Mouse (Mus musculus) gonadal fat pad, adult 2 months (tissue): Measurements from ENCODE around the gene Nr4a1. TPM values are rescaled to one million over a fixed set of nuclear protein-coding genes. Genes with fewer than 3 reads are reported as not detected.

Experiments used
- DNase-seq: peaks from one replicate; pipeline ENCODE4 v3.0.0-alpha.2; 2012; ENCODE audit warnings: low read depth
- polyA plus RNA-seq: library from polyadenylated mRNA; depleted of rRNA; stranded (reverse); fragments of >200 nt; gene quantifications from 2 replicates; pipeline ENCODE4 v1.2.3, GENCODE M21; 2012

Nr4a1 gene
- polyA plus RNA-seq, 1 experiment = 18.2 TPM

DNA sequence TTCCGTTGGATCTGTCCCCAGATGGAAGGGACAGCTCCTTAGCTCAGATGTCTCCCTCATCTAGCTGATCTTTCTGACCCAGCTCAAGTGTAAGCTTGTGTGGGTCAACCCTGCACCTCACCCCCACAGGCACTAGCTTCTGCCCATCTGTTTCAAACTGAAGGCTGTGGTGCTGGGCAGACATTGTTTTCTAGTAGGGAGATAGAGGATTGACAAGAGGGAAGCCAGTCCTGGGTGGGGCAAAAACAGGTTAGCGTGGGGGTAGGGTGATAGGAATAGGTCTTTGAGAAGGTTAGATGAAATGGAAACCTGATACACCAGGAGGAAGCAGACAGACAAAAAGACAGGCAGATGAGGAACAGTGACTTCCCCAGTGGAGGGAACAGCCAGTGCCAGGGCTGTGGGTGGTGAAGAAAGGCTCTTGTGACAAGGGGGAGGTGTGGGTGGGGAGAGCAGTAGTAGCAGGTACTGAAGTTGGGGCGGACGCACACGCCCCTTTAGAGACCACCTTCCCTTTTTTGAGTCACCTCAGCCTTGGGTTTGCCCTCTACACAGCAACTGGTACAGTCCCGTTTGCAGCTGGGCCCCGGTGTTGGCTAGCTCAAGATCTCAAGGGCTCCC lies 1.9 kb downstream of the Nr4a1 start:
- no peak for DNase-seq

DNA sequence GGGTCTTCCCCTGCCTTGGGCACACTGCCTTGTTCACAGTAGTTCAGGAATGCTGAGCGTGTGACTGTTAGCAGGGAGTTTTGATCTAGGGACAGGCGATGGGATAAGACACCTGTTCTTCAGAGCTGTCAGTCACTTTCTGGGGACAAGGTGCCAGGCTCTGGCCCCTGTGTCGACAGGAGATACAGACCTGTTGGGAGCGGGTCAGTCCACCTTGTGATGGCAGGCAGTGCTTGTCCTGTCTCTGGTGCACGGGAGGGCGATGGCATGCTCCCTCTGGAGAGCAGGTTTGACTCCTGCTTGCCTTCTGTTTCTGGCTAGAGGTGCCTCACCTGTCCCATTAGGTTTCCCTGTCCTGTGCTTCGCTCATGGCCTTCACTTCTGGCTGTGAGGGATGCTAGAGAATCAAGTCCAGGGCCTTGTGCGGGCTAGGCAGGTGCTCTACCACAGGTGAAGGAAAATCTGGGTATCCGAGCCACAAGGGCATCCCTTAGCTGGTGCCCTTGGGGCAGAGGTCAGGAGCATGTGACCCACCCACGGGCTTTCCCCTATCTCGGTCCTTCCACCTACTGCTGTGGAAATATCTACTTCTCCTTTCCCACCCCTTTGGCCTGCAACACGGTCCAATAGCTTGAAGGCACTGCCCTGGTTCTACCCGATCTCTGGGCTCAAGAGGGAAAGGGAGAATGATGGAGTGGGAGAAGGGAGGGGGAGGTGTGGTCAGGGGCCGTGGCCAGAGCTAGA lies 2.6 kb downstream of the Nr4a1 start:
- no peak for DNase-seq

DNA sequence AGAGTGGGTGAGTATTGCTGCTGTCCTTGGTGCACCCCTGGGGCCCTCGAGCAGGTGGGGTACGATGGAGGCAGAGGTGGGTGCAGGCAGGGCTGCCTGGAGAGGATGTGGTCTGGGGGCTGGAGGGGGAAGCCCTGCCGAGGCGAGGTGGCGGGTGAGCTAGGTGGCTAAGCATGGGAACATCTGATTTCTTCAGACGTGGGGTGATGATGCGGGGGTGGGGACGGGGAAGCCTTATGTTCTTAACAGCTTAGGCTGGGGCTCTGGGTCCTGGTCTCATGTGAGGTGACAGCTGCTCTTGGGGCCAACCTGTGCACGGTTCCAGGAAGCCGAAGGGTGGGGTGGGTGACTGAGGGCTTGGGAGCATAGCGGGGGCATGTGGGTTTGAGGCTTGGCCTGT lies 4.4 kb downstream of the Nr4a1 start:
- no peak for DNase-seq

DNA sequence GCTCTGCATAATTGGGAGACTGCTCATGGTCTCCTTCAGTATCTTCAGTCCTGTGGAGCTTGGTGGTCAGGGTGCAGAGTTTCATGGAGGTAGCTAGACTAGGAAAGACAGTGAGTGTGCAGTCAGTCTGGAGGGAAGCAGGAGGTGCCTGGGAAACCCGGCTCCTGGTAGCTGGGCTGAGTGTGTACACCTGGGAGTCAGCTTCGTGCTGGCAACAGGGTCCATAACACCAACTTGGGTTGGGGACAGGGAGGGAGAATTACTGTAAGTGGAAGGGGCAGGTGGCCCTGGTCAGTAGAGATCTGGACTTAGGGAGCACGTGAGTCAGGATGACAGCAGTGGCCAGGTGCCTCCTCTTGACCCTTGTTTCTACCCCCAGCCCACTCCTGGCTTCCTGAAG lies 5.9 kb downstream of the Nr4a1 start:
- no peak for DNase-seq

DNA sequence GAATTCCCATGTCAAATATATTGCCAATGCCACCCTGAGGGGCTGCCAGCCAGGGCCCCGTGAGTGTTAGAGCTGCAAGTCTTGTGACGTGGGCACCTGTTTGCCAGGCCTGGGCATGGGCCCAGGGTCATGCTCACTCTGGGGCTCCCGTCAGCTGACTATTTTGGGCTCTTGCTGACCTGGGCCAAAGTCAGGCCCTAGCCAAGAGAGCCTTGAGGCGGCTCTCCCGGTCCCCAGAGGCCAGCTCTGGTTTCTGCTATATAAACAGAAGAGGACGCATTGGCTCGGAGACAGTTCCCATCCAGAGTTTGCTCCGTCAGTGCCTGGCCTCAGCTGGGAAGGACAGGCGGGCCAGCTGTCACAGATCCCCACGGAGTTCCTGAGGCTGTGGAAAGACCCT lies 6.3 kb downstream of the Nr4a1 start:
- no peak for DNase-seq

DNA sequence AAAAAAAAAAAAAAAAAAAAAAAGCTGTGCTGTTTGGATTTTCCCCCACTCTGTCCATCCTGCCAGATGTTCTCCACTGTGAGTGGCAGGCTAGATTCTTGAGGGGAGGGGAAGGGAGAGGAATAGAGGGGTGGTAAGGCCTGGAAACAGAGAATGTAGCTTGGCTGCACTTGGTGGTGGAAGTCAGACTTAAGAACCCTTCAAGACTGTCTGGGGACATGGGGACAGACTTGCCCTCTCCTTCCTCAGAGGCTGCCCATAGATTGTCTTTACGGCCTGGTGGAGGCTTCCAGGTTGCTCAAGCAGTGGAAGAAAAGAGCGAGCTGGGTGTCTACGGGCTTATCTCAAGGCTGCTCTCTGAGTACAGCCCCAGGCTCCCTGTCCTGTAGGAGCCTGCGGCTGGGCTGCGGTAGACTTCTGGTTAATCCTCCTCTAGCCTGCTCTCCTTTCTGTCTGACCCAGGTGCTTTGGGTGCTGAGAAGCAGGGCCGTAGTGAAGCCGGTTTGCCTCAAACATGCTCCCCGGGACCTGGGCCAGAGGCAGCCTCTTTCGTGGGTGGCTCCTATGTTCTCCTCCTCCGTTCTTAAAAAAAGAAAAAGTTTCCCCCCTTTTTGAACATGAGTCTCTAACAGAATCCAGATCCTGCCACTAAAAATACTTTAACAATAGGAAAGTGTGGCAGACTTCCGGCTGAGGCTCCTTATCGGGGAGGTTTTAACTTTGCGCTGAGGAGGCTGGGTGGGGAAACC lies 7.0 kb downstream of the Nr4a1 start:
- no peak for DNase-seq

DNA sequence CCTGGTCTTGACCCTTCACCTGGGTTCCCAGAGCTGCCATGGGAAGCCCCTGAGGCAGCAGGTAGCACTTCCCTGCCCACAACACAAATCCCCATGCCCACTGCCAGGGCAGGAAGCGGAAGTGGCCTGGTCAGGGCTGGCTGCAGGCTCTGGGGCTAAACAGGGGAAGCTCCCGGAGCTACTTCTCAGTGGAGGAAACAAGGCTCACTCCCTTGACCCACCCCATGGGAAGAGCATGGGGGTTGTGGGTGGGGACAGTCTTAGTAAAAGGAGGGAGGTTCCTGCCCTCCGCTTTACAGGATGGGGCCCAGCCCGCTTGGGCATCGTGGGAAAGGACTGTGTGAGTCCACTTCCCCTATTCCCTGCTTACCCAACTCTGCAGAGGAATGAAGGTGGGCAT lies 8.4 kb downstream of the Nr4a1 start:
- DNase-seq = no peak

DNA sequence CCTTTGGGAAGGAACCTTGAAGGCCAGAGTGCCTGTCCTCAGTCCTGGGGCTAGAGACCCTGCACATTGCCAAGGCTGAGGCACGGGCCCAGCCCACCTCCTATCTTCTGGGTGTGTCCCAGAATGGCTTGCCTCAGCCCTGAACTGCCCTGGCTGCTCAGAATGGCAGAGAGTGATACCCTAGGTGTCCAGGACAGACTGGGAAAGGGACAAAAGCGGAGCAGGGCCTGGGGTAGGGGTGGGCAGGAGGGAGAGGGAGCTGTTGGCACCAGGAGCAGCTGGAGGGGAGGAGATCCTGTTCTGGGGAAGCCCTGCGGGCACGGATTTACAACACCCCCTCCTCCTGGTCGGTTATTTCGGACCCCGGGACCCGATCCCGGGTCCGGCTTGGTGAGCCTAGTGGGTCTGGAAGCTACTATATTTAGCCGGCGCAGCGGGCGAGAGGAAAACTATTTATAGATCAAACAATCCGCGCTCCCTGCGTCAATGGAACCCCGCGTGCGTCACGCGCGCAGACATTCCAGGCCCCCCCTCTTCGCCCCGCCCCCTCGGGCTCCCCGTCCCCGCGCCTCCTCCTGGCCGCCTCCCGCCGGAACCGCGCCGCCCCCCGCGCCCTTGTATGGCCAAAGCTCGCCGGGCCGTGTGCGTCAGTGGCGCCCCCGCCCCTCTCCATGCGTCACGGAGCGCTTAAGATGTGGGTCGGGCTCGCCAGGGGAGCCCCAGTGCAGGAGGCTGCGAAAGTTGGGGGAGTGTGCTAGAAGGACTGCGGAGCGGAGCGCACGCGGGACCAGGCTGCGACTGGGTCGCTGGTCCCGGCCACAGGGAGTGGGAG lies 12.3 kb downstream of the Nr4a1 start:
- no peak for DNase-seq

DNA sequence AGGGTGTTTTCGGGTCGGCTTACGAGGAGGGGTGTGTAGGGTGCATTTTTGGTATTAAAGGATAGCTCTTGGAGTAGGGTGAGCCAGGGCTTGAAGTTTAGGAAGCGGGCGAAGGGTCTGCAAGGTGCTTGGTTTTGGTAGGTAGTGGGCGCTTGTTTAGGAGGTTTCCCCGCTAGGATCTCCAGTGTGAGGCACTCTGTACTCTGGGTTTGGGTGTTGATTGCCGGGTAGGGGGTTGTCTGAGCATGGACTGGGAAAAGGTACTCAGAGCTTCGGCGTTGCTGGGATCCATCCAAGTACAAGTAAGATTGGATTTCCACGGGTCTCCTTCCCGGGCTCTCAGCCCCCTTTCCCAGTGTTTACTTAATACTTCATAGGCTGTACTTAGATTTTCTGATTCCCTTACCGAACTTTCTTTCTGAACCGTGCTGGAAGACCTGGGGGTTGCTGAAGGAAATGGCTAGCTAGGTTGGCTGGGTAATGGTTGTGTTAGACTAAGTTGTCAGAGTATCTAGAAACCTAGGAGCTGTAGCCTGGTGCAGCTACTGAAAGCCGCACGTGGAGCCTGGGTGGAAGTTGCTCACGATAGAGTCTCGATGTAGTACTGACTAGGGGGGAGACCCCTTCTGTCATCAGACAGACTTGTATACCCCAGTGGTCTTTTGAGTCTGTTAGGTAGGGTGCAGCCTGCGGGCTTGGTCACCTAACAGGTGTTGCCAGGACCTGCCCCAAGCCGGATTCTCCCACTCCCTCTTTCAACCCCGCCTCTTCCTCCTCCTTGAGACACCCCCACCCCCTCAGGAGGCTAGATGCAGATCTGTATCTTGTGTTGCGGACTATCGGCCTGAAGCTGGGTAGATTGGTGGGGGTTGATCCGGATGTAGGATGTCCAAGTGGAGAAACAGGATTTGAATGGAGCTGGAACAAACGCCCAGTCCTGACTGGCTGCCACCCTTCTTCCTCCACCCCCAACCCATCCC lies 13.3 kb downstream of the Nr4a1 start:
- DNase-seq = no peak

DNA sequence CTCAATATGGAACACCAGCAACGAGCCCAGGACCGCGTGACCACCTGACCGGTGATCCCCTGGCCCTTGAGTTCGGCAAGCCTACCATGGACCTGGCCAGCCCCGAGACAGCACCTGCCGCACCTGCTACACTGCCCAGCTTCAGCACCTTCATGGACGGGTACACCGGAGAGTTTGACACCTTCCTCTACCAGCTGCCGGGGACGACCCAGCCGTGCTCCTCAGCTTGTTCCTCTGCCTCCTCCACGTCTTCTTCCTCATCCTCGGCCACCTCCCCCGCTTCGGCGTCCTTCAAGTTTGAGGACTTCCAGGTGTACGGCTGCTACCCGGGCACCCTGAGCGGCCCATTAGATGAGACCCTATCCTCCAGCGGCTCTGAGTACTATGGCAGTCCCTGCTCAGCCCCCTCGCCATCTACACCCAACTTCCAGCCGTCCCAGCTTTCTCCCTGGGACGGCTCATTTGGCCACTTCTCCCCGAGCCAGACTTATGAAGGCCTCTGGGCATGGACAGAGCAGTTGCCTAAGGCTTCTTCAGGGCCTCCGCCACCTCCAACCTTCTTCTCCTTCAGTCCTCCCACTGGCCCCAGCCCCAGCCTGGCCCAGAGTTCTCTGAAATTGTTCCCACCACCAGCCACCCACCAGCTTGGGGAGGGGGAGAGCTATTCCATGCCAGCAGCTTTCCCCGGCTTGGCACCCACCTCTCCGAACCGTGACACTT lies 16.2 kb downstream of the Nr4a1 start:
- DNase-seq = no peak

DNA sequence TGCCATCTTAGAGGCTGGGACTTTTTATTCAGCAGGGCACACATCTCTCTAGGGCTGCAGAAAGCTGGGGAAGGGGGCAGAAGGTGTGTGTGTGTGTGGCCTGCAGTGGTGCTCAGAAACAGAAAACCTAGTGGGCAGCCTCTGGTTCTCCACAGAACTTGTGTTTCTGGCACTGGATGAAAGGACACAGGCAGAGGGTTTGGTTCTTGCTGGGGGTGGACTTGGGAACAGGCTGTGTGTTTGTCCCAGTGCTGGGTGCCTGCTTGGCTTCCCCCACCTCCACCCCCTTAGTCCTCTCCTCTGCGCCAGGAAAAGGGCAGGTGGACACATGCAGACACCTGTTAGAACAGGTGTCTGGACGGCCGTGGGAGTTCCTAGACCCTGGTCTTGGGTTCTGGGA lies 17.0 kb downstream of the Nr4a1 start:
- no peak for DNase-seq

DNA sequence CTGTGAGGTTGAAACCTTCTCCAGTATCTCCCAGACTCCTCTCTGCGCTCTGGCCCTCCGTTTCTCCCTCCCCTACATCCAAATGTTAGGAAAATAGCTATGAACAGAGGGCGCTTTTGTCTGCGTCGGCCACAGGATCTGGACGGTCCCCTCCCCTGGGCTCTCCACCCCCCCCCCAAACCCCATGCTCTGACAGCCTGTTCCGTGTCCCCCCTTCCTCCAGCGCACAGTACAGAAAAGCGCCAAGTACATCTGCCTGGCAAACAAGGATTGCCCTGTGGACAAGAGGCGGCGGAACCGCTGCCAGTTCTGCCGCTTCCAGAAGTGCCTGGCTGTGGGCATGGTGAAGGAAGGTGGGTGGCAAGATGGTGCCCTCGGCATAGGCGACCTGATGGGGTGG lies 17.4 kb downstream of the Nr4a1 start:
- DNase-seq = no peak

DNA sequence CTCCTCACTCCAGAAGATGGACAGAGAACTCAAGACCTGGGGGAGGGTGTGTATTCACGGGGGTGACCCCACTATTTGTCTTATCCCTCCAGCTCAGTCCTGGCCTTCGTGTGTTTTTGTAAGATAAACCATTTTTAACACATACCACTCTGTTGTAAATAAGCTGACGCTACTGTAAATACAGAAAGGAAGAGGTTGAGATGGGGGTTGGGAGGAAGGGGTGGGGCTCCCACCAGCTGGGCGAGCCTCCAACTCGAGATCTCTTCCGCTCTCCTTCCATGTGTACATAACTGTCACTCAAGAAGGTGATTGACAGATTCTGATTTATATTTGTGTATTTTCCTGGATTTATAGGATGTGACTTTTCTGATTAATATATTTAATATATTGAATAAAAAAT lies 20.3 kb downstream of the Nr4a1 start:
- no peak for DNase-seq

DNA sequence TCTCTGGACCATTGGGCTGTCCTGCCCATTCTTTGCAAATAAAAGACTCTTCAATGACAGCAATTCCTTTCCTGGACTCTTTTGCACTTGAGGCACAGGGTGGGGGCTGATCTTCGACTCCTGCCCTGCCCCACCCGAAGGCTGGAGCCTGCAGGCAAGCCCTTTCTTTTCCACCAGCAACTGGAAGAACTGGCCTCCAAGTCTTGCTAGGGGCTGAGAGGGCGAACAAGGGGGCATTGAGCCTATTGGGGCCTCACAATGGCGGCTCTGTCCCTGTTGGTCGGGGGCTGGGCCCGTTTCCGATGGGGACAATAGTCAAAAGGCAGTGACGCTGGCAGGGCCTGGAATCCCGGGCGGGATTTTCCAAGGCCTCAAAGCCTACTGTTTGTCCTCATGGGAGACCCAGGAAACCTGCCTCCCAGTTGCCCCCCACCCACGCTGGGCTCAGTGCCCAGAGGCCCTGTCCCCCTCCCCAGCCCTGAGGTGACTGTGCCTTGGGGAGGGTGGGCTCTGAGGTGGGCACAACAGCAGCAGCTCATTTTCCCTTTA lies 23.4 kb downstream of the Nr4a1 start:
- no peak for DNase-seq

DNA sequence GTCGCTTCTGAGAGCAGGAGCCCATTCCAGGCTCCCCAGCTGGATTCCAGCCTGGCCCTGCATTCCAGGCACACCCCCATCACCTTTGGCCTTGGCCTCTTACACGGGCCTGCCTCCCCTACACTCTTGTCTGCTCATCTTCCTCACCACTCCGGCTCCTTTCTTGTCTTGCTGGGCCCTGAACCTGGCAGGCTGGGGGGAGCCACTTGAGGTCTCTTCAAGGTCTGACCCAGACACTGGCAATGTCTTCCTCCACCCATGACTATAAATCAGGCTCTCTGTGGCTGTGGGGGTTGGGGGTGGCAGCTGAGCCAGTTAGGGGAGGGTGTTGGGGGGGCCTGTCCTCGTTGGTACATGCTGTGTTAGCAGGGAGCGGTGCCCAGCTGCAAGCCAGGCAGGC lies 24.5 kb downstream of the Nr4a1 start:
- no peak for DNase-seq

DNA sequence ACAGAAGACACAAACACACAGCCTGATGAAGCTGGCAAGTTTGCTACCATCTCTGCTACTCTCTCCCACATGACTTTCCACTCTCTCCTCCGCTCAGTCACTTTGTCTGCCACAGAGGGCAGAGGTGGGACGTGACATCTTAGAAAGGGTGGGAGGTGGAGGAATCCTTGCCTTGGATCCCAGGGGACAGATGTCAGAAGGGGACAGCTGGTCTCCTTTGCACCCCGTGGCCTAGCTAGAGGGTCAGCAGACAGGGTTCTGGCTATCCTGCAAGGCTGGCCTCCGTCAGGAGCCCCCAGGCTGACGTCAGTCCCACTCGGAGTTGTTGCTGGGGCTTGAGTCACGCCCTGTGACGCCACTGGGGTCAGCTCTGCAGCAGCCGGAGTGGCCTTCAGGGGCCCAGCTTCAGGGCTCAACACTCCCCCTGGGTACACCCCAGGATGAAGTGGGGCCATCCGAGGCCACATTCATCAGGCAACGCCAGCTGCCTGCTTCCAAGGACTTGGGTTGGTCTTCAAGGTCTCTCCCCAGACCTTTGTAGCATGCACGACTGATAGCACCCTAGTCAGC lies 25.4 kb downstream of the Nr4a1 start:
- no peak for DNase-seq

DNA sequence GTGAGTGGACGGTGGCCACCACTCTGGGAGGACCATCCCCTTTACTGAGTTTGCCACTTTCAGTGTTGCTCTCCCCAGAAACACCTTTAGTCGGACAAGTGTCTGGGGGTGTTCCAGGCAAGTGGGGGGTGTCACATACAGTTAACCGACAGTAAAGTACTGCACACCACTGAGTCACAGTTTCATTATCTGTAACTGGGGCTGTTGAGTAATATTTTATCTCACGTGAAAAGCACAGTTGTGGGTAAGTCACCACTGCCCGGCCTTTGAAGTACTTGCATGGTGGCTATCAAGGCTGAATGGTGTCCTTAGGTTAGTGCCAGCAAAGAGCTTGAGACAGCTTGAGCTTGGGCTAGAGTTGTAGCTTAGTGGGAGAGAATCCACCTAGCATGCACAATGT lies 28.4 kb downstream of the Nr4a1 start:
- DNase-seq = no peak

DNA sequence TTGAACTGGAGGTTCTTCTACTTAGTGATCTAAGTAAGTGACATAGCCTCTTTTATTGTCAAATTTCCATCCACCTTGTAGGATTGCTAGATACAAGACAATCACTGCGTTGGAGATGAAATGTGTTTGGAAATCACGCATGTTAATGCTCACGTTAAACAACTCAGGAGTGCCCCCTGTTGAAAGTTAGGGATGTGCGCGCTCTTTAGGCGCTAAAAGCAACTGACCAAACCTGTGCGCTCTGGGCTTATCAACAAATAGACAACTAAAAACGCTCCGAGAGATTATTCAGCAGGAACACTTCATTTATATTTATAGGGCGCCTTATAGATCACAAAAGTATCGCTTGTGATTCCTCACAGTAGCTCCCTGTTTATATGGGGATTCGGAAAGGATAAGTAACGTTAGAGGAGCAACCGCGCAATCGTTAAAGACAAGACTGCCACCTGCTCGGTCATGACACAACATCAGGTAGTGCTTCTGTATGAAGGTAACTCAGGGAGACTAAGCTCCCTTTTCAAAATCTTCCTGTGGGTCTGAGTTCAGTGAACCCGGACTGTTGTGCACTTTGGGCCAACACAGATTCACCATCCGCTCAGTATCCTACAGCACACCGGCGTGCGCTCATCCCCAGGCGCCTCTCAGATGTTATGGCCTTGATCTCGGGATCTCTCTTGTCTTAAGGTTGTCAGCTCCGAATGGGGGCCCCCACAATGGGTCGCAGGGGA lies 29.3 kb downstream of the Nr4a1 start:
- DNase-seq = peak; percentile 37
